Mouse (Mus musculus): ENCODE results near the gene Cltrn. TPM values are rescaled to one million over a fixed set of nuclear protein-coding genes. Genes with fewer than 3 reads are reported as not detected.
A peak's percentile ranks its signal among the peaks of the same experiment; 100 is the strongest.

Gene Cltrn
- polyA plus RNA-seq, 1 experiment = 3.4 TPM

DNA sequence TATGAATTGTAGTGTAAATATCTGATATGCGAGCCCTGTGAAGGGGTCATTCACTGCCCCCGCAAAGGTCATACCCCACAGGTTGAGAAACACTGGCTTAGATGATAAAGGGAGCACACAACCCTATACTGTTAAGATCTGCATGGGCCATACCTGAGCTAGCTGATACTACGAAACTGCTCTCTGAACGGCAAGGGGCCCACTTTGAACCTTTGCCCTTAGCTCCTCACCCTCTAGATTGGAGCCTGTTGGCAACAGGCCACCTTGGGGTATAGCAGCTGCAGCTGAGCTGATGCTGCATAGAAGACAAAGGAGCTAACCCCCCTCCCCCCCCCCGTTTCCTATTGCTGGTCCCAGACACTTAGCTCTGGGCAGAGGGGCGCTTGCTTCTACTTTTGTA, 14.0 kb downstream of the Cltrn start:
- Histone ChIP-seq H3K27ac (ENCODE audit: control insufficient read depth, insufficient read depth, low read depth, low read length, poor library complexity) (no peak overlapping the region), H3K4me1 (ENCODE audit: control insufficient read depth, insufficient read depth, low read length) (no peaks in the 10 kb centered on the region), H3K4me3 (replicated peaks; ENCODE audit: control insufficient read depth, low read depth, low read length) (no peak overlapping the region)
- WGBS = 55% methylated on average over 6 of the region's 6 CpGs
- TF ChIP-seq CTCF (IDR thresholded peaks at IDR 0.05; ENCODE audit: control insufficient read depth, insufficient read depth, low read length) = no peak
- TF ChIP-seq POLR2A (IDR thresholded peaks at IDR 0.05; ENCODE audit: borderline replicate concordance, control insufficient read depth, low read depth, low read length) = no peak

DNA sequence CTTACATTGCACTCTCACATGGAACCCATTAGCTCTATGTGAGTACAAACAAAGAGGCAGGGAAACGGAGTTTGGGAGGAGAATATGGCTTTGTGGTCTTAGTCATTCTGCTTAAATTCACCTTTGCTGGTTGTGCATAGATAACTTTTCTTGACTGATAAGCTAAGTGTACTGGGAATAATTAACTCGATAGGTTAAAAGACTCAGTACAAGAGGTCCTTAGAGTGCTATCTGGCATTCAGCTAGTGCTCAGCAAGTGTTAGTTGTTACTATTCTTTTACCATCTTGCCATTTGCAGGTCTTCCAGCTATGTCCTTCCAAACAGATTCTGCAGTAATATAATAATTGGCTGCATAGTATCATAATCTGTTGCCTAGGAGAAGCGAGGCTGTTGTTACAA, 22.5 kb downstream of the Cltrn start:
- no peak overlapping the region for H3K27ac ChIP-seq (ENCODE audit: control insufficient read depth, insufficient read depth, low read depth, low read length, poor library complexity)
- 79% methylated on average over 3 of the region's 3 CpGs for WGBS

GRCm38 (mm10) chrX:164113744-164114143, 25.1 kb downstream of the Cltrn start:
- 75% methylated on average over 6 of the region's 6 CpGs for WGBS
- TF ChIP-seq CTCF (IDR thresholded peaks at IDR 0.05; ENCODE audit: control insufficient read depth, insufficient read depth, low read length) = no peak
- no peak overlapping the region for H3K4me3 ChIP-seq (replicated peaks; ENCODE audit: control insufficient read depth, low read depth, low read length)
- H3K27ac ChIP-seq (ENCODE audit: control insufficient read depth, insufficient read depth, low read depth, low read length, poor library complexity) = no peak overlapping the region
- no peaks in the 10 kb centered on the region for H3K4me1 ChIP-seq (ENCODE audit: control insufficient read depth, insufficient read depth, low read length)

More for the DNA sequence above, 22.5 kb downstream of the Cltrn start:
- TF ChIP-seq POLR2A (IDR thresholded peaks at IDR 0.05; ENCODE audit: borderline replicate concordance, control insufficient read depth, low read depth, low read length) = no peak
- TF ChIP-seq CTCF (IDR thresholded peaks at IDR 0.05; ENCODE audit: control insufficient read depth, insufficient read depth, low read length) = no peak
- no peak overlapping the region for H3K4me3 ChIP-seq (replicated peaks; ENCODE audit: control insufficient read depth, low read depth, low read length)
- no peaks in the 10 kb centered on the region for H3K4me1 ChIP-seq (ENCODE audit: control insufficient read depth, insufficient read depth, low read length)

- 85% methylated on average over 3 of the region's 3 CpGs for WGBS
- TF ChIP-seq CTCF (IDR thresholded peaks at IDR 0.05; ENCODE audit: control insufficient read depth, insufficient read depth, low read length) (no peak), POLR2A (IDR thresholded peaks at IDR 0.05; ENCODE audit: borderline replicate concordance, control insufficient read depth, low read depth, low read length) (no peak)
Measured at GRCm38 (mm10) chrX:164123942-164124341, 35.3 kb downstream of the Cltrn start.

DNA sequence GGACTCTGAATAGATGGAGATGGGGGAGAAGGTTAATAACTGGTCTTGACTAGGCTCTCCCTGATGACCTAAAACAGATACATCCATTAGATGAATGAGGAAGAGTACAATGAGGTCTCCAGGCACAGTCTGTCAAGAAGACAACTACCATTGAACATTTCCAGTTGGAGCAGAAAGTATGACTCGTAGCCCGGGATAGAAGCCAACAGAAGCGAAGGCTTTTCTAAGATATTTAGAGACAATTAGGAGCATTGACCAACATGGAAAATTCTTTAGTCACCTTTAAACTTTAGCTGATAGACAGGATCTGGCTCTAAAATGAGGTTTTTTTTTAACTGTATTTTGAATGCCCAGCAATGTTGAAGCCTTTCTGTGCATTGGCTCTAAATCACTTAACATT, 44.9 kb downstream of the Cltrn start:
- TF ChIP-seq CTCF (IDR thresholded peaks at IDR 0.05; ENCODE audit: control insufficient read depth, insufficient read depth, low read length) (no peak), POLR2A (IDR thresholded peaks at IDR 0.05; ENCODE audit: borderline replicate concordance, control insufficient read depth, low read depth, low read length) (no peak)
- 86% methylated on average over 3 of the region's 3 CpGs for WGBS

More at GRCm38 (mm10) chrX:164123942-164124341, 35.3 kb downstream of the Cltrn start:
- H3K27ac ChIP-seq (ENCODE audit: control insufficient read depth, insufficient read depth, low read depth, low read length, poor library complexity) = no peak overlapping the region
- H3K4me1 ChIP-seq (ENCODE audit: control insufficient read depth, insufficient read depth, low read length) = no peaks in the 10 kb centered on the region
- H3K4me3 ChIP-seq (replicated peaks; ENCODE audit: control insufficient read depth, low read depth, low read length) = no peak overlapping the region

DNA sequence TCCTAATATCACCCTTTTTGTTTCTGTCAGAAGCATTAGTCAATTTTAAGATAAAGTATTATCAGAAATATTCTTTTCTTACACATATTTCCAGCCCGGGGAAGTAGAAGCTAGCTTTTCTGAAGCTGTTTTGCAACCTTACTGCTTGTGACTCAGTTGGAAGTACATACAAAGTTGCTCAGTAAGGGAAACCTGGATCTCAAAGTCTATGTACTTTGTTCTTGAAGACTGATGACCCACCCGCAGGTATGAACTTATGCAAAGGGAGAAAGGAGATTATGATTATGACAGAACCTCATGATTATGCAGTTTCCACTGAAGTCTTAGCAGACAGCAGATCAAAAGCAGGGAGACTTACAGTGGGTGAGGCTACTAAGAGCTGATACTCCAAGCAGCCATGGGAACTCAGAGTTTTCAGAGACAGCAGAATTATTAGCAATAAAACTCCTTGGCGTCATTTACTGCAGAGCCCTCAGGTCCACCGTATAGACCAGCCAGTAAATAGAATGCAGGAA, 46.7 kb downstream of the Cltrn start:
- H3K4me1 ChIP-seq (ENCODE audit: control insufficient read depth, insufficient read depth, low read length) = no peaks in the 10 kb centered on the region
- 77% methylated on average over 4 of the region's 4 CpGs for WGBS
- no peak overlapping the region for H3K4me3 ChIP-seq (replicated peaks; ENCODE audit: control insufficient read depth, low read depth, low read length)
- no peak overlapping the region for H3K27ac ChIP-seq (ENCODE audit: control insufficient read depth, insufficient read depth, low read depth, low read length, poor library complexity)
- no peak for TF ChIP-seq POLR2A (IDR thresholded peaks at IDR 0.05; ENCODE audit: borderline replicate concordance, control insufficient read depth, low read depth, low read length)
- TF ChIP-seq CTCF (IDR thresholded peaks at IDR 0.05; ENCODE audit: control insufficient read depth, insufficient read depth, low read length) = no peak

More for the DNA sequence above, 44.9 kb downstream of the Cltrn start:
- Histone ChIP-seq H3K4me3 (replicated peaks; ENCODE audit: control insufficient read depth, low read depth, low read length) (no peak overlapping the region), H3K27ac (ENCODE audit: control insufficient read depth, insufficient read depth, low read depth, low read length, poor library complexity) (no peak overlapping the region), H3K4me1 (ENCODE audit: control insufficient read depth, insufficient read depth, low read length) (no peaks in the 10 kb centered on the region)

- Histone ChIP-seq H3K4me1 (ENCODE audit: control insufficient read depth, insufficient read depth, low read length) (no peaks in the 10 kb centered on the region), H3K27ac (ENCODE audit: control insufficient read depth, insufficient read depth, low read depth, low read length, poor library complexity) (no peak within 1 kb of the TSS), H3K4me3 (replicated peaks; ENCODE audit: control insufficient read depth, low read depth, low read length) (no peak within 1 kb of the TSS)
- WGBS = 82% methylated on average over 2 of the region's 2 CpGs
- TF ChIP-seq CTCF (IDR thresholded peaks at IDR 0.05; ENCODE audit: control insufficient read depth, insufficient read depth, low read length) (no peak), POLR2A (IDR thresholded peaks at IDR 0.05; ENCODE audit: borderline replicate concordance, control insufficient read depth, low read depth, low read length) (no peak)
Measured at GRCm38 (mm10) chrX:164139032-164139431, 50.4 kb downstream of the Cltrn start, which contains the start of gene Ace2. TSS of gene Ace2 (plus strand) at chrX:164139332.

DNA sequence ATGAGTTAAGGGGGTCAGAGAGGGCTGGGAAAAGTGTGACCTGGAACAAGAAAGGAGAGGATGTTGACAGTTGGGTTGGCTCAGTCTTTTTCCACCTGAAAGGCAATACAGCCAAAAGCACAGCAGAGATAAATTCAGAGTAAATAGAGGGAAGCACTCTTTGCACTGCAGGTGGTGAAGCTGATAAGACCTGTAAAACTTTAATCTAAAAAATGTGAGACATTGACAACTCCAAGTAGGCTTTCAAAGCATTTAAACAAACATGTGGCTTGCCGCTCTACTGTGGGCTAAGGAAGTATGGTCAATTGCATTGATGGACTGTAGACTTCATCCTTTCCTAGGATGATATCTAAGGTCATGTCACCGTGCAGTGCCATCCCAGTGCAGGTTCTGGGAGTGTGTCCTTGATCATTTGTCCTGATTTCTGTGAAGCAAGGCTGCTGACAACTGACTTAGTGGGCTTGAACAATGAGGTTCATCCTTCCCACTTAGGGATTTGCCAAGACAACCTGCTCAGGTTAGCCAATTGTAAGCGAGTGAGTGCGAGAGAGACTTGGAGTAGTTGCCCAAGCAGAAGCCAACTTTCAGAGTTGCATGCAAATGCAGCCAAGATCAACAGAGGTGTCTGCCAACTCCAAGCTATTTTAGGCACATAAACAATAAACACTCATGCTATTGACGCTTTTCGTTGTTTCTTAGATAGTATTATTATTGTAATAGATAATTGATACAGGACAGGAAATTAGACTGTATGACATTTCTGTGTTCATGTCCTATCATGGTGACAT, 57.0 kb downstream of the Cltrn start:
- WGBS = 79% methylated on average over 6 of the region's 6 CpGs
- peak overlapping the region; percentile 33; the same call in 1 of the 2 replicates for H3K27ac ChIP-seq (ENCODE audit: control insufficient read depth, insufficient read depth, low read depth, low read length, poor library complexity)
- no peaks in the 10 kb centered on the region; the same call in 1 of the 2 replicates for H3K4me1 ChIP-seq (ENCODE audit: control insufficient read depth, insufficient read depth, low read length)
- H3K4me3 ChIP-seq (replicated peaks; ENCODE audit: control insufficient read depth, low read depth, low read length) = no peak overlapping the region
- TF ChIP-seq POLR2A (IDR thresholded peaks at IDR 0.05; ENCODE audit: borderline replicate concordance, control insufficient read depth, low read depth, low read length) = no peak
- TF ChIP-seq CTCF (IDR thresholded peaks at IDR 0.05; ENCODE audit: control insufficient read depth, insufficient read depth, low read length) = no peak

Data from bone marrow, adult 2 months (tissue).